Mouse (Mus musculus): ENCODE data around the gene Dnmt3a. TPM values are rescaled to one million over a fixed set of nuclear protein-coding genes. Genes with fewer than 3 reads are reported as not detected.
A peak's percentile ranks its signal among the peaks of the same experiment; 100 is the strongest.

Gene Dnmt3a
- polyA plus RNA-seq, 1 experiment from 2014 or later: 117 TPM

DNA sequence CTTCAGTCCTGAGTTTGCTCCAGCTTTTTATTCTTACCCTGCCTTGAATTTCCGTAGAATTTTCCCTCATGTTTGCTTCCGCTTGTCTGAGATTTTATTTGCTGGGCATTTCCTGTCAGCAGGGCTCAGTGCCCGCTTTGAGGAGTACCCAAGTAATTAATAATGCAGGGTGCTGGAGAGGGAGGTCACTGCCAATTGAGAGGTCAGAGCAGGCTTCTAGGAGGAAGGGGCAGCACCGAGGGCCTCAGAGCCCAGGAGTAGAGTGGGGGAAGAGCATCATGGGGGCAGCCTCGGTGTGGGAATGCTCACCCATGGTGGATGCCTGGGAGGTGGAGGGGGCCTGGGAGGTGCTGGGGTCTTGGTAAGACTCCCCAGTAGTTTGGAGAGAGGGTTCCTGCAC, 5.8 kb downstream of the Dnmt3a start:
- peaks cover 58% of the 10 kb centered on the region for H3K4me1 ChIP-seq

DNA sequence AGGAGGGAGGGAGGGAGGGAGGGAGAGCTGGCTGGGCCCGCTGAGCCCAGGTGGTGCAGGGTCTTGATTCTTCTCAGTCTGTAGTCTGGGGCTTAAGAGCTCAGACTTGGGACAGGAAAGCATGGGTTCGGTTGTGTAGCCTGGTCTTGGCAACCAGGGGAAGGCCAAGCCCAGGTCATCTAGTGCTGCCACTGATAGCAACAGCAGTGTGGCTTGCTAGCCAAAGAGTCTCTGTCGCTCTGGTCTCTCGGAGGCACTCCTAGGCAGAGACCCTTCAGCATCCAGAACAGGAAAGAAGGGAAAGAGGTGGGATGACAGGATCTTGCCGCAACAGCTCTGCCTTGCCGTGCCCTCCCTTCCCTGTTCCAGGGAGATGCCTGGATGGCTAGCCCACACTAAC, 6.4 kb downstream of the Dnmt3a start:
- no peak overlapping the region for H3K4me3 ChIP-seq
- H3K36me3 ChIP-seq (replicated peaks): no peaks in the 10 kb centered on the region
- H3K27me3 ChIP-seq (ENCODE audit: poor library complexity, severe bottlenecking): peaks cover 38% of the 10 kb centered on the region
- no peak overlapping the region for H3K27ac ChIP-seq
- H3K4me1 ChIP-seq: peaks cover 55% of the 10 kb centered on the region
- 47% methylated on average over 6 of the region's 6 CpGs for WGBS
- DNase-seq (ENCODE audit: extremely low spot score, low spot score): no peak
- no peaks in the 10 kb centered on the region for H3K9me3 ChIP-seq

More for the DNA sequence above, 5.8 kb downstream of the Dnmt3a start:
- no peak overlapping the region for H3K4me3 ChIP-seq
- no peaks in the 10 kb centered on the region for H3K9me3 ChIP-seq
- WGBS: 48% methylated on average over 5 of the region's 5 CpGs
- 0 out of 2 replicates have a peak overlapping the region, but pooled peaks have one; percentile 8 for H3K27ac ChIP-seq
- H3K27me3 ChIP-seq (ENCODE audit: poor library complexity, severe bottlenecking): peaks cover 38% of the 10 kb centered on the region
- DNase-seq (ENCODE audit: extremely low spot score, low spot score): no peak
- H3K36me3 ChIP-seq (replicated peaks): no peaks in the 10 kb centered on the region

DNA sequence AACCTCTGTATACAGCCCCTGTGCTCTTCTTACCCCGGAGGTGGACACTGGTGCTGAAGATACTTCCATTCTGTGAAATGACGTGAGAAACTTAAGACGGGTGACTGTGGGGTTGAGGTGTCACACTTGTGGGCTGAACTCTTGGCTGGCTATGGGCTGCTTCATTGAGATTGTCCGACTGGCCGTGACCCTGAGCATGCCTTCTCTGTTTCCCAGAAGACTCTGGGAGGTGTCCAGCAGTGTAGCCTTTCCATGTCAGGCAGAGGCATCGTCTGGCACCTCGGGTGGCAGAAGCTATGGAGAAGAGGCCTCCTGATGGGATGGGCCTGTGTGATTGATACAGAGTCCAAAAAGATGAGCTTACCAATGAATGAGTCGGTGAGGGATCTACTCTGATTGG, 7.3 kb downstream of the Dnmt3a start:
- Histone ChIP-seq H3K4me3 (no peak overlapping the region), H3K27ac (no peak overlapping the region), H3K27me3 (ENCODE audit: poor library complexity, severe bottlenecking) (peaks cover 31% of the 10 kb centered on the region), H3K36me3 (replicated peaks) (no peaks in the 10 kb centered on the region), H3K4me1 (peaks cover 48% of the 10 kb centered on the region), H3K9me3 (no peaks in the 10 kb centered on the region)
- WGBS: 91% methylated on average over 8 of the region's 8 CpGs
- no peak for DNase-seq (ENCODE audit: extremely low spot score, low spot score)

DNA sequence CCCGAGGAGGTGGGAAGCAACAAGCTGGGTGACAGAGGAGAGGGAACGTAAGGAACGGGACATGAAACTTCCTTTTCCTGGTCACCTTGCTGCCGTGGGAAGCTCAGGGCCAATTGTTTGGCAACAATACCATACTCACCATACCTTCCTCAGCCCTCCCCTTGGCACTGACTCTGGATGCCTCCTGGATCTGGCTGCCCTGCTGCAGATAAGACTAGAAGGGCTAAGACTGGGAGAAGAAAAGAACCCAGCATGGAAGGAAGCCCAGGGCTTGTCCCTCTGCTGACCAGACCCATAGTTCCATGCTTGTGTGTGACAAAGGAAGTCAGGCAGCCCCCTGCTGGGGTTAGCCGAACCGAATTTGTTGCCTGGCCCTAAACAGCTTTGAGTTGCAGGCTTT, 9.6 kb downstream of the Dnmt3a start:
- 50% methylated on average over 6 of the region's 6 CpGs for WGBS
- Histone ChIP-seq H3K36me3 (replicated peaks) (no peaks in the 10 kb centered on the region), H3K4me3 (no peak overlapping the region), H3K9me3 (no peaks in the 10 kb centered on the region), H3K27ac (0 out of 2 replicates have a peak overlapping the region, but pooled peaks have one; percentile 21), H3K4me1 (peaks cover 35% of the 10 kb centered on the region), H3K27me3 (ENCODE audit: poor library complexity, severe bottlenecking) (peaks cover 9% of the 10 kb centered on the region)
- DNase-seq (ENCODE audit: extremely low spot score, low spot score): no peak

DNA sequence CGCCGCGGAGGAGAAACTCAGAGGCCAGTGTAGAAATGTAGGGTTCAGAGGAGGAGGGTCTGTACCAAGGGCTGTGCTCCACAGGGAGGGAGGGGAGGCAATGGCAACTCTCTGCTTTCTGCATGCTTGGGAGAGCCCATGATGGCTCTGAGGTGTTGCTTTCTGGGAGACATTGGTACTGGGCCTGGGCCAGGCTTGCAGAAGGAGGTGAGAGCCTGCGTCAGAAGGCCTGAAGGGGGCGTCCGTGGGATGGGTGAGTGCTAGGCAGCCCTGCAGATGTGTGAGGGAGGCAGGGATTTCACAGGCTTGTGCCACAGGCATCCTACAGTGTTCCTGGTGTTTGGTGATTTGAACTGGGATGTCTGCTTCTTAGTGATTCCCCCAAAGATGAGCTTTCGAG, 11.2 kb downstream of the Dnmt3a start:
- 64% methylated on average over 7 of the region's 7 CpGs for WGBS
- Histone ChIP-seq H3K27ac (no peak overlapping the region), H3K9me3 (no peaks in the 10 kb centered on the region)

DNA sequence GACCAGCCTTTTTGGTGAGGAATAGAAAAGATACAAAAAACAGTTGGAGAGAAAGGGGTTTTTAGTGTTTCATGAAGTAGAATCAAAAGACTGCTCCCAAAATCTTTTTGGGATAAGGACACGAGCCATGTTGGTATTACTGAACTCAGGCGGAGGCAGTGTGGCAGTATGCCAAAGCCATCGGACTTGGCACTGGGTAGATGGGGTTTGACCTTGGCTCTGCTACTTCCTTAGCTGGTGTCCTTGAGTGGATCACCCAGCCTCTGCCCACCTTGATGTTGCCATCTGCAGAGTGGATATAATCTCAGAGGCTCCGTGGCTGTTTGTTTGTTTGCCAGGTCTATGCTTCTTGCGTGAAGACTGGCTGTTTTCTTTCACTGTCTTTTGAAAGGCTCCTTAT, 11.8 kb downstream of the Dnmt3a start:
- no peak overlapping the region for H3K4me3 ChIP-seq
- H3K36me3 ChIP-seq (replicated peaks): no peaks in the 10 kb centered on the region
- peaks cover 17% of the 10 kb centered on the region for H3K4me1 ChIP-seq
- H3K27me3 ChIP-seq (ENCODE audit: poor library complexity, severe bottlenecking): no peaks in the 10 kb centered on the region
- WGBS: 92% methylated on average over 5 of the region's 5 CpGs
- H3K27ac ChIP-seq: no peak overlapping the region
- no peaks in the 10 kb centered on the region for H3K9me3 ChIP-seq
- DNase-seq (ENCODE audit: extremely low spot score, low spot score): no peak

More for the DNA sequence above, 11.2 kb downstream of the Dnmt3a start:
- DNase-seq (ENCODE audit: extremely low spot score, low spot score): no peak
- Histone ChIP-seq H3K4me1 (peaks cover 20% of the 10 kb centered on the region), H3K27me3 (ENCODE audit: poor library complexity, severe bottlenecking) (no peaks in the 10 kb centered on the region), H3K4me3 (no peak overlapping the region), H3K36me3 (replicated peaks) (no peaks in the 10 kb centered on the region)

DNA sequence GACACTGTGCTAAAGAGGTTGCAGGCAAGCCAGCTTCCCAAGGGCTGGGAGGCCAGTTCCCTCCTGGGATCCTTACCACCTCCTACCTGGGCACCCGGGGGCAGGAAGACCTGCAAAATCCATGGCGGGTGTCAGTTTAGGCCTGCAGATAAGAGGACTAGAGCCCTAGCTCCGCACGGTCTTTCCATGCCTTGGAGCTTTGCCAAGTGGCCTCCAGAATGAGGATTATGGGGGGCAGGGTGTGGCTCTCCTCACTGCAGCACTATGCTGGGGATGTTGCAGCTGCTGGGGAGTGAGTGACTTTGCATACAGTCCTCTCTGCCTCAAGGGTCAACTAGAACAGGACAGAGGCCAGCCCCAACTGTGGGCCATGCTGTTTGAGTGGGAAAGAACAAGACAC, 14.1 kb downstream of the Dnmt3a start:
- Histone ChIP-seq H3K9me3 (no peaks in the 10 kb centered on the region), H3K27ac (no peak overlapping the region), H3K4me3 (no peak overlapping the region), H3K36me3 (replicated peaks) (no peaks in the 10 kb centered on the region), H3K27me3 (ENCODE audit: poor library complexity, severe bottlenecking) (no peaks in the 10 kb centered on the region), H3K4me1 (peaks cover 32% of the 10 kb centered on the region)
- 85% methylated on average over 4 of the region's 4 CpGs for WGBS
- no peak for DNase-seq (ENCODE audit: extremely low spot score, low spot score)

DNA sequence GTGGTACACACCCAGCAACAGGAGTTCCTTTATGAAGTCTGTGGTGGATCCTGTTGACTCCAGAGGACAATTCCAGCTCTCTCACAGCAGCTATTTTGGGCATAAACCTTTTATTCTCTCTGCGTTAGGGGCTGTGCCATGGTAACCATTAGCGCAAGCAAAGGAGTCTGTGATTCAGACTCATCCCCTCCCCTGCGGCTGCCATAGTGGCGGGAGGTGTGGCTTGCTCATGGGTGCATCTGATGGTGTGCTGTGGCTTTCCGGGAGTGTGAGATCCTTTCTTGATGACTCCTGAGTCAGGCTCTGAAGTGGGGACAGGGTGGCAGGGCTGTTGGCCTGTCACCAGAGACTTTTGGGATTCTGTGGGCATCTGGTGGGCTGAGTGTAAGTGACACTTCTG, 17.6 kb downstream of the Dnmt3a start:
- H3K4me1 ChIP-seq: peaks cover 30% of the 10 kb centered on the region
- H3K4me3 ChIP-seq: no peak overlapping the region
- 81% methylated on average over 5 of the region's 5 CpGs for WGBS
- no peaks in the 10 kb centered on the region for H3K36me3 ChIP-seq (replicated peaks)
- no peaks in the 10 kb centered on the region for H3K9me3 ChIP-seq
- no peak for DNase-seq (ENCODE audit: extremely low spot score, low spot score)
- no peaks in the 10 kb centered on the region for H3K27me3 ChIP-seq (ENCODE audit: poor library complexity, severe bottlenecking)
- no peak overlapping the region for H3K27ac ChIP-seq

DNA sequence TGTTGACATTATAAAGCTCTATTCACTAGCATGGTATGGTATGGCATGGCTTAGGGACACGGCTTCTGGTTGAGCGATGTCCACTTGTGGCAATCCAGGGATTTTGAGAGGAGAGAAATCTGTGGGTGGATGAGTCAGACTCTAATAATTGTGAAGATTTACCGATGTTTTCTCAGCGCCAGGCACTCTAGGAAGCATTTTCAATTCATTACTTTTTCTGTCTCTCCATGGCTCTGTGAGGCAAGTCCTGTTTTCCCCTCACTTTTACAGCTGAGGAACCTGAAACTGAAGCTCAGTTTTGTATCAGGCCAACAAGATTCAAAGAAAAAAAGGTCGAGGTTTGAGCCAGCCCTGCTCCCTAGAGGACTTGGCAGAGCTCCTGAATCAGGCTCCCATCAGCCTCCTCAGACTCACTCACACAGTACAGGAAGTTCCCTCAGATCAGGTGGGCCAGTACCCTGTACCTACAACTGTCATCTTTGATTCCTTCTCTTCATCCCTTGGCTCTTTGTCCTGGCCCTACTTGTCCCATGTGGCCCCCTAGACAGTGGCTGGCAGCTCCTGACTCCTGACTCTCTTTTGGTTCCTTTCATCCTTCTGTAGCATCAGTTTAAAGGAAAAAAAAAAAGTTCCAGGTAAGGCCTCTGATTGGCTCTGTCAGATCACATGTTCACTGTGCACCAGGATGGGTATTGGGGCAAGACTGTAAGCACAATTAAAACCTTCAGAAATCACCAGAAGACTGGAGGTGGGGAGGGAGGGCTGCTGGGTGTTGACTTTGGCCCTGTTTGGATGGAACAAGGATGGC, 19.3 kb downstream of the Dnmt3a start:
- H3K4me3 ChIP-seq: no peak overlapping the region
- peaks cover 25% of the 10 kb centered on the region for H3K4me1 ChIP-seq
- 82% methylated on average over 5 of the region's 5 CpGs for WGBS

DNA sequence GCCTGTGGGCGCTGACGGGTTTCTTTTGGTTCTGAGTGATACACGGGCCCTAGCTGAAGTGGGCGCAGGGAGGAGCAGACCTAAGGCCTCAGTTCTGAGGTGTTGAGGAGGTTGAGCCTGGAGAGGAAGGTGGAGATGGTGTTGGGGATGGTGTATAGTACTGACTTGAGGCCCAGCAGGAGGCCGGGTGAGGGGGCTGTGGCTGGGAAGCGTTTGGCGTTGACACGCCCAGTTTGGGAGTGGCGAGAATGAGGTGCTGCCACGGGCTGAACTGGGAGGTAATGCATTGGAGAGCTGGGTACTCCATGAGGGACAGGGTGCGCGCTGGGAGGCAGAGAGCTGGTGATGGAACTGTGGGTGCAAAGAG, 19.9 kb downstream of the Dnmt3a start:
- no peaks in the 10 kb centered on the region for H3K27me3 ChIP-seq (ENCODE audit: poor library complexity, severe bottlenecking)
- no peaks in the 10 kb centered on the region for H3K36me3 ChIP-seq (replicated peaks)
- DNase-seq (ENCODE audit: extremely low spot score, low spot score): no peak
- peaks cover 22% of the 10 kb centered on the region for H3K4me1 ChIP-seq
- 59% methylated on average over 12 of the region's 12 CpGs for WGBS
- no peaks in the 10 kb centered on the region for H3K9me3 ChIP-seq
- H3K27ac ChIP-seq: no peak overlapping the region
- no peak overlapping the region for H3K4me3 ChIP-seq

More for the DNA sequence above, 19.3 kb downstream of the Dnmt3a start:
- Histone ChIP-seq H3K27me3 (ENCODE audit: poor library complexity, severe bottlenecking) (no peaks in the 10 kb centered on the region), H3K36me3 (replicated peaks) (no peaks in the 10 kb centered on the region), H3K27ac (no peak overlapping the region), H3K9me3 (no peaks in the 10 kb centered on the region)
- DNase-seq (ENCODE audit: extremely low spot score, low spot score): no peak

DNA sequence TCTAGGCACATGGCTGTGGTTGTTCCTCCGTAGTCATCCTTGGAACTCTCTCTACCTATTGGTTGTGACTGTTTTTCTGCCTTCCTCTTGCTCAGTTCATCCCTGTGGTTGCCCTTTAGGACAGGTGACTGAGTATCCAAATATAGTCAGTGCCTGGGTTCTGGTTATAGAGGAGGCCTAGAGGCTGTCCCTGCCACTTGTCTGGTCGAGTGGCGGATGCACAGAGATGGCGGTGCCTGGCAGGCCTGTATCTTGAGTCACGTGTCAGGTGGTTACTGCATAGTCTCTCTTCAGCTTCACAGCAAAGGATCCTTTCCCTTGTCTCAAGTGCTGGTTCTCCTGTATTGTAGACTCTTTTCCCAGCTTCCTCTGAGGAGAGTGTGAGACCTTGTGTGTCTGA, 22.0 kb downstream of the Dnmt3a start:
- Histone ChIP-seq H3K36me3 (replicated peaks) (no peaks in the 10 kb centered on the region), H3K27me3 (ENCODE audit: poor library complexity, severe bottlenecking) (0 out of 2 replicates have a peak, but pooled peaks cover 8% of the 10 kb centered on the region)
- 92% methylated on average over 5 of the region's 5 CpGs for WGBS

DNA sequence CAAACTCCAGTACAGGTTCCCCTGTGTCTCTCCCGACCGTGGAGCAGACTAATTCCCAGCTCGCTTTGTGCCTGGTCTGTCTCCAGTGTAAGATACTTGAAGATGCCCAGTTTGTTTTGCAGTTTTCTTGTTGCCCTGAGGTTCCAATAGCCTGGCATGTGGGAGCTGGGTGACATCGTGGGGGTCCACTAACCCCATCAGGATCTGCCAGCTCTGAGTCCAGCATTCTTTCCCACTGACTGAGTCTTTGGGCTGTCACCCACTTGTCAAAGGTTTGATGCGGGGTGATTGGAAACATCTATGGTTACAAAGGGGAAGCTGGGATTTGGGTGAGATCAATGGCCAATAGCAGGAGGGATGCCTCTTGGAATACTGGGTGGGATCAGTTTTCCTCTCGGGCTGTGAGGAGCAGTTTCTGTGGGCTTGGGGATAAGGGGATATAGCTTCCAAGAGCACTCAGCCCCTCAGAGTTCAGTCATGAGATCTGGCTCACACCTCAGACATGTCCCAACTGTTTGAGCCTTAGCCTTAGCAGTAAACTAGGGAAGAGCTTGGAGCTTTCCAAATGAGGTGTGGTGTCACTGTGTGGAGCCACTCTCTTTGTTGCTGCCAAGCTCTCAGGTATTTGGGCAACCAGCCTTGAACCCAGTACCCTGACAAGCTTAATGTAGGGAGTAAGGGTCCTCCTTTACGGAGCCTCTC, 27.4 kb downstream of the Dnmt3a start:
- peaks cover 26% of the 10 kb centered on the region for H3K27me3 ChIP-seq (ENCODE audit: poor library complexity, severe bottlenecking)
- H3K4me1 ChIP-seq: peaks cover 52% of the 10 kb centered on the region
- H3K4me3 ChIP-seq: peak overlapping the region; percentile 27; the same call in 1 of the 2 replicates
- H3K9me3 ChIP-seq: no peaks in the 10 kb centered on the region
- peaks cover 21% of the 10 kb centered on the region for H3K36me3 ChIP-seq (replicated peaks)
- H3K27ac ChIP-seq: peak overlapping the region; percentile 81
- no peak for DNase-seq (ENCODE audit: extremely low spot score, low spot score)
- WGBS: 60% methylated on average over 7 of the region's 7 CpGs

More for the DNA sequence above, 22.0 kb downstream of the Dnmt3a start:
- no peaks in the 10 kb centered on the region for H3K9me3 ChIP-seq
- no peak overlapping the region for H3K27ac ChIP-seq
- no peak overlapping the region for H3K4me3 ChIP-seq
- DNase-seq (ENCODE audit: extremely low spot score, low spot score): no peak
- H3K4me1 ChIP-seq: peaks cover 22% of the 10 kb centered on the region

DNA sequence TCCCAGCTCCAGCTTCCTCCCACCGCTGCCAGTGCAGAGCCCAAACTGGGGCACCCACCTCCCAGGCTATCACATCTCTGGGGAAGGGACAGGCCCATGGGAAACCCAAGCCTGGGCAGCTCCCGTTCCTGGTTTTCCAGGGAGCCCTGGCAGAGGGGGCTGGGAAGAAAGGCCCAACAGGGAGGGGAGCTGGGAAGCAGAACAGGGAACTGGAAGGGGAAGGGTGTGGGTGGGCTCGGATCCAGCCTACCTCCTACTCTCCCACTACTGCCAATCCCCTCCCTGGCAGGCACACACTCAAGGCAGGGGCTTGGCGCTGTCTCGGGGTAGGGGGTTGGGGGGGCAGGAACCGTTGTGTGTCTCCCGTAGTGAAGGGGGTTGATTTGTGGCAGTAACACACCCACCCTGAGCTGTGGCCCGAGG, 28.1 kb downstream of the Dnmt3a start:
- H3K9me3 ChIP-seq: no peaks in the 10 kb centered on the region
- DNase-seq (ENCODE audit: extremely low spot score, low spot score): no peak
- peaks cover 24% of the 10 kb centered on the region for H3K36me3 ChIP-seq (replicated peaks)
- peak overlapping the region; percentile 27; the same call in 1 of the 2 replicates for H3K4me3 ChIP-seq
- WGBS: 3% methylated on average over 8 of the region's 8 CpGs
- H3K27ac ChIP-seq: peak overlapping the region; percentile 81
- H3K4me1 ChIP-seq: peaks cover 52% of the 10 kb centered on the region
- peaks cover 26% of the 10 kb centered on the region for H3K27me3 ChIP-seq (ENCODE audit: poor library complexity, severe bottlenecking)
